Mouse (Mus musculus) megakaryocyte-erythroid progenitor cell, adult 5 weeks (primary cell): ENCODE measurements around the gene Ddx20. TPM values are rescaled to one million over a fixed set of nuclear protein-coding genes. Genes with fewer than 3 reads are reported as not detected.

Experiments used
- polyA plus RNA-seq: library from polyadenylated mRNA; stranded (reverse); fragments of >175 nt; gene quantifications from 2 replicates; pipeline ENCODE4 v1.2.3, GENCODE M21; 2012

The Ddx20 gene
- 9.2 TPM in 2 replicates for polyA plus RNA-seq

GRCm38 (mm10) chr3:105687324-105688060 lies at the start of gene Ddx20:
Ddx20 (minus strand) TSS chr3:105687574.

GRCm38 (mm10) chr3:105704031-105705008 lies 16.9 kb upstream of the Ddx20 start, which contains the start of gene Inka2:
Inka2 (plus strand) TSS chr3:105704599.

Other genes with a start within 250 kb of the Ddx20 start
- gene Kcnd3, start 235.2 kb downstream of the Ddx20 start, polyA plus RNA-seq, result not detected in 2 replicates
- 0.11 and 0.18 TPM in 2 replicates for gene Inka2, start 17.0 kb upstream of the Ddx20 start, polyA plus RNA-seq
- 15.3 and 17.3 TPM in 2 replicates for gene Rap1a, start 113.8 kb upstream of the Ddx20 start, polyA plus RNA-seq
- gene Adora3, start 183.3 kb upstream of the Ddx20 start, polyA plus RNA-seq, result not detected in 2 replicates
- gene Tmigd3, start 183.3 kb upstream of the Ddx20 start, polyA plus RNA-seq, result not detected in 2 replicates
- gene I830077J02Rik, start 245.1 kb upstream of the Ddx20 start, polyA plus RNA-seq, result 2.2 and 2.3 TPM in 2 replicates